In the genomic region with DNA sequence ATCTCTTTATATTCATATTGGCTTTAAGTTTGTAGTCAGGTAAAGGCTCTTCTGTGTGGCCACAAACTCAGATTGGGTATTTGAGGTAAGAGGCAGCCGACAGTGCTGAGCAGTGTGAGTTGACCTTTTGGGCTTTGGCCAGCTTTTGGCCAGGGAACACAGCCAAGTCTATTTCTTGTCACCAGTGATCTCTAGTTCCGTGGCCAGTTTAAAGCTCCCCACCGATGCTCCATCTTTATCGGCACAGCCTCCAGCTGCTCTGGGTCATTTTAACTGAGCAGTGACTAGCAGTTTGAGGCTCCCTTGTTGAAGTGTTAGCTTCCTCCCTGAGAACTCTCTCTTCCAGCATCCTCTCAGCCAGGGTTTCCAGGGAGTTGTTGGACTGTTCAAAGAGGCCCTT, we compare ENCODE assay signal across 8 mouse cellular contexts. TPM values are rescaled to one million over a fixed set of nuclear protein-coding genes. Genes with fewer than 3 reads are reported as not detected.
A peak's percentile ranks its signal among the peaks of the same experiment; 100 is the strongest.
DNase-seq lines count a peak whose midpoint lies in the region; ATAC-seq lines count a peak whose summit lies in the region.

No protein-coding gene starts in this region.

- no peaks in the 10 kb centered on the region for H3K36me3 ChIP-seq in forebrain, embryonic 14.5 days (ENCODE audit: control insufficient read depth, insufficient read depth, low read length)
- no peaks in the 10 kb centered on the region for H3K36me3 ChIP-seq in limb, embryonic 10.5 days
- no peaks in the 10 kb centered on the region for H3K36me3 ChIP-seq in splenic B cell, adult 2 months (ENCODE audit: control insufficient read depth, insufficient read depth, low read length, poor library complexity, severe bottlenecking)

- no peak overlapping the region for H3K4me3 ChIP-seq in forebrain, embryonic 14.5 days (ENCODE audit: low read depth, low read length)
- H3K4me3 ChIP-seq in limb, embryonic 10.5 days, result no peak overlapping the region

- H3K9me3 ChIP-seq in forebrain, embryonic 14.5 days (replicated peaks; ENCODE audit: control insufficient read depth, low read length), result no peaks in the 10 kb centered on the region
- no peaks in the 10 kb centered on the region for H3K9me3 ChIP-seq in limb, embryonic 10.5 days (replicated peaks)

- no peaks in the 10 kb centered on the region for H3K27me3 ChIP-seq in forebrain, embryonic 14.5 days (replicated peaks; ENCODE audit: control insufficient read depth, insufficient read depth, low read length)
- no peaks in the 10 kb centered on the region; the same call in 1 of the 2 replicates for H3K27me3 ChIP-seq in limb, embryonic 10.5 days (ENCODE audit: low read depth, poor library complexity, severe bottlenecking)
- H3K27me3 ChIP-seq in splenic B cell, adult 2 months (ENCODE audit: control insufficient read depth, insufficient read depth, low read length, poor library complexity, severe bottlenecking), result no peaks in the 10 kb centered on the region

- no peak overlapping the region for H3K9ac ChIP-seq in forebrain, embryonic 14.5 days (ENCODE audit: low read length)

- H3K4me2 ChIP-seq in forebrain, embryonic 14.5 days (ENCODE audit: low read length), result no peak overlapping the region

- H3K4me1 ChIP-seq in forebrain, embryonic 14.5 days (ENCODE audit: control insufficient read depth, insufficient read depth, low read length), result peaks cover 8% of the 10 kb centered on the region
- H3K4me1 ChIP-seq in limb, embryonic 10.5 days, result peaks cover 36% of the 10 kb centered on the region

- peak overlapping the region; percentile 27; the same call in 1 of the 2 replicates for H3K27ac ChIP-seq in forebrain, embryonic 14.5 days (ENCODE audit: low read depth, low read length)
- peak overlapping the region; percentile 85 for H3K27ac ChIP-seq in limb, embryonic 10.5 days

- DNase-seq in MN1 (ENCODE audit: low spot score), result peak; percentile 69
- DNase-seq in adrenal gland, postnatal 10 days, result peak; percentile 81
- no peak for DNase-seq in forebrain, embryonic 14.5 days (ENCODE audit: low spot score)
- peak; percentile 75 for DNase-seq in heart, postnatal 4 days
- DNase-seq in limb, embryonic 10.5 days (ENCODE audit: low spot score), result no peak
- DNase-seq in splenic B cell, adult 2 months (ENCODE audit: low read depth, low spot score), result peak; percentile 13
- no peak for DNase-seq in left cerebral cortex, adult 9 months (ENCODE audit: low spot score in 2 of 2)

- ATAC-seq in forebrain, embryonic 14.5 days, result no peak
- ATAC-seq in inflammation-experienced regulatory T-cells, adult 6 months, result no peak

- WGBS in forebrain, embryonic 14.5 days, result 80% methylated on average over 4 of the region's 4 CpGs
- WGBS in limb, embryonic 10.5 days, result 84% methylated on average over 4 of the region's 4 CpGs

RNA-seq across cellular contexts. Expression of gene Disc1, which starts 29.8 kb away (rescaled TPM):
- total RNA-seq in adrenal gland, postnatal 10 days (2021), result 1 to 10 TPM; 3.6 TPM
- 0.30 and 0.62 TPM in 2 replicates for polyA plus RNA-seq in forebrain, embryonic 14.5 days (2014; fragmentation: Nextera tagmentation; extraction: Ambion mirVana)
- total RNA-seq in heart, postnatal 4 days (2021), result 1 to 10 TPM; 3.9 to 4.4 TPM
- 1.3 and 1.5 TPM in 2 replicates for polyA plus RNA-seq in limb, embryonic 10.5 days (2016; fragmentation: Nextera tagmentation; extraction: Ambion mirVana)
- under 1 TPM; 0.24 to 0.61 (median 0.40) TPM for polyA plus RNA-seq in inflammation-experienced regulatory T-cells, adult 6 months (2017; shearing (Covaris generic))

Comparison
In these comparisons a context has a peak if more than half of its experiments do, and no peak if none do; other contexts are left out.
1. DNase-seq: peak in MN1 (single experiment), adrenal gland, postnatal 10 days (single experiment), heart, postnatal 4 days (single experiment) and splenic B cell, adult 2 months (single experiment); none in forebrain, embryonic 14.5 days (single experiment), limb, embryonic 10.5 days (single experiment) and left cerebral cortex, adult 9 months (0 of 2).